ENCODE assay signal across 17 mouse cellular contexts in genomic region chr9:57803047-57803446, GRCm38 (mm10). TPM values are rescaled to one million over a fixed set of nuclear protein-coding genes. Genes with fewer than 3 reads are reported as not detected.
A peak's percentile ranks its signal among the peaks of the same experiment; 100 is the strongest.
DNase-seq lines count a peak whose midpoint lies in the region; ATAC-seq and TF ChIP-seq lines count a peak whose summit lies in the region.
"Had no signal": no experiment of that assay in that cellular context is flagged by ENCODE, and none has a peak within 500 bp of the region (broad histone marks: within the 10 kb centered on the region; RNA-seq: fewer than 3 reads in every experiment).

No protein-coding gene starts in this region.

- ATAC-seq in lung, postnatal 0 days: no peak
- ATAC-seq in hindbrain, embryonic 16.5 days: peak; percentile 58; the same call in 1 of the 2 replicates
- ATAC-seq in erythroblast, adult 5-6 weeks (replicated peaks; ENCODE audit: low FRiP score, poor library complexity, severe bottlenecking): no peak
- ATAC-seq: Patski had no signal

- no peak overlapping the region for H3K4me2 ChIP-seq in lung, postnatal 0 days (replicated peaks; ENCODE audit: low read depth, low read length)
- H3K4me2 ChIP-seq in hindbrain, embryonic 16.5 days (ENCODE audit: low read length): no peak overlapping the region
- H3K4me2 ChIP-seq: limb, embryonic 12.5 days had no signal

- no peak for TF ChIP-seq EP300 in lung, postnatal 0 days (IDR thresholded peaks at IDR 0.05)

- H3K27ac ChIP-seq in heart, embryonic 10.5 days: peak overlapping the region; percentile 78
- H3K27ac ChIP-seq in lung, postnatal 0 days (ENCODE audit: low read length): 0 out of 2 replicates have a peak overlapping the region, but pooled peaks have one; percentile 39
- no peak overlapping the region for H3K27ac ChIP-seq in hindbrain, embryonic 16.5 days (ENCODE audit: low read depth, low read length)
- H3K27ac ChIP-seq: gastrocnemius, adult 2 months; kidney, postnatal 0 days; limb, embryonic 12.5 days had no signal

- 4% methylated on average over 3 of the region's 3 CpGs for WGBS in heart, embryonic 10.5 days
- 34% methylated on average over 3 of the region's 3 CpGs for WGBS in lung, postnatal 0 days
- 47% methylated on average over 3 of the region's 3 CpGs for WGBS in lung, adult 2 months
- WGBS in hindbrain, embryonic 16.5 days: 24% methylated on average over 3 of the region's 3 CpGs

- H3K4me3 ChIP-seq in heart, embryonic 10.5 days: no peak overlapping the region
- no peak overlapping the region for H3K4me3 ChIP-seq in lung, postnatal 0 days (ENCODE audit: low read depth, low read length)
- H3K4me3 ChIP-seq in lung, adult 2 months (replicated peaks; ENCODE audit: extremely low read depth, low read depth, low read length): no peak overlapping the region
- no peak overlapping the region for H3K4me3 ChIP-seq in hindbrain, embryonic 16.5 days (ENCODE audit: low read length)
- H3K4me3 ChIP-seq: gastrocnemius, adult 2 months; limb, embryonic 12.5 days had no signal

- H3K9ac ChIP-seq in lung, postnatal 0 days (replicated peaks; ENCODE audit: low read depth): no peak overlapping the region
- H3K9ac ChIP-seq in hindbrain, embryonic 16.5 days (ENCODE audit: low read depth, low read length): no peak overlapping the region

- no peaks in the 10 kb centered on the region for H3K27me3 ChIP-seq in heart, embryonic 10.5 days (ENCODE audit: insufficient read depth, poor library complexity, severe bottlenecking)
- no peaks in the 10 kb centered on the region for H3K27me3 ChIP-seq in lung, postnatal 0 days (replicated peaks; ENCODE audit: insufficient read depth, low read length)
- no peaks in the 10 kb centered on the region for H3K27me3 ChIP-seq in hindbrain, embryonic 16.5 days (replicated peaks; ENCODE audit: control insufficient read depth, insufficient read depth, low read length)
- H3K27me3 ChIP-seq: Patski had no signal

- H3K9me3 ChIP-seq in heart, embryonic 10.5 days: no peaks in the 10 kb centered on the region
- H3K9me3 ChIP-seq in lung, postnatal 0 days (ENCODE audit: low read length): no peaks in the 10 kb centered on the region
- no peaks in the 10 kb centered on the region for H3K9me3 ChIP-seq in hindbrain, embryonic 16.5 days (ENCODE audit: control insufficient read depth, low read length)
- H3K9me3 ChIP-seq: limb, embryonic 12.5 days had no signal

- TF ChIP-seq POLR2A in lung, adult 2 months (IDR thresholded peaks at IDR 0.05; ENCODE audit: borderline replicate concordance, extremely low read depth, low read depth, low read length): no peak

- TF ChIP-seq CTCF in lung, postnatal 0 days (IDR thresholded peaks at IDR 0.05): no peak
- TF ChIP-seq CTCF in lung, adult 2 months (IDR thresholded peaks at IDR 0.05; ENCODE audit: insufficient read depth, low read length): no peak

- H3K36me3 ChIP-seq in heart, embryonic 10.5 days: peaks cover 39% of the 10 kb centered on the region
- H3K36me3 ChIP-seq in lung, postnatal 0 days (ENCODE audit: insufficient read depth, low read length): no peaks in the 10 kb centered on the region
- H3K36me3 ChIP-seq in hindbrain, embryonic 16.5 days (ENCODE audit: control insufficient read depth, insufficient read depth, low read length): no peaks in the 10 kb centered on the region

- no peak for DNase-seq in heart, embryonic 10.5 days (ENCODE audit: low spot score)
- no peak for DNase-seq in heart, adult 11 months
- DNase-seq in lung, postnatal 0 days (ENCODE audit: low spot score): peak; percentile 5
- no peak for DNase-seq in lung, adult 2 months
- DNase-seq in brain, adult 2 months (ENCODE audit: low read depth, low spot score): peak; percentile 49
- no peak for DNase-seq in gastrocnemius, adult 18-20 months (ENCODE audit: low spot score)
- DNase-seq: adrenal gland, adult 2 months; cerebellum, postnatal 10 days; gastrocnemius, adult 2 months; lung, postnatal 4 days; right cerebral cortex, postnatal 14 days; thymus, postnatal 4 days had no signal

- peaks cover 96% of the 10 kb centered on the region for H3K4me1 ChIP-seq in heart, embryonic 10.5 days
- no peaks in the 10 kb centered on the region; the same call in 1 of the 2 replicates for H3K4me1 ChIP-seq in lung, postnatal 0 days (ENCODE audit: insufficient read depth, low read depth, low read length)
- peaks cover 25% of the 10 kb centered on the region for H3K4me1 ChIP-seq in lung, adult 2 months (ENCODE audit: control insufficient read depth, insufficient read depth, low read length)
- peaks cover 13% of the 10 kb centered on the region for H3K4me1 ChIP-seq in hindbrain, embryonic 16.5 days (ENCODE audit: control insufficient read depth, insufficient read depth, low read depth, low read length)

RNA-seq across cellular contexts. Expression of gene Arid3b, which starts 33.5 kb away (rescaled TPM):
- polyA plus RNA-seq in heart, embryonic 10.5 days (2016; fragmentation: Nextera tagmentation; extraction: Ambion mirVana): 59.7 and 60.2 TPM in 2 replicates
- polyA plus RNA-seq in lung, postnatal 0 days (2015; fragmentation: Nextera tagmentation; extraction: Ambion mirVana): 5.8 and 6.2 TPM in 2 replicates
- 16.4 and 16.6 TPM in 2 replicates for polyA plus RNA-seq in lung, adult 2 months (2012; rRNA removed)
- 5.4 and 8.6 TPM in 2 replicates for polyA plus RNA-seq in hindbrain, embryonic 16.5 days (2015; fragmentation: Nextera tagmentation; extraction: Ambion mirVana)
- 1 to 10 TPM; 3.7 TPM for total RNA-seq in gastrocnemius, adult 18-20 months (2021)
- 1.9 and 4.6 TPM in 2 replicates for total RNA-seq in erythroblast, adult 5-6 weeks (2015; ENCODE audit: low replicate concordance)
- total RNA-seq in erythroblast, adult 5-6 weeks (2017; ENCODE audit: low replicate concordance): 2.5 TPM in 2 replicates

RNA-seq across cellular contexts. Expression of gene Clk3, which starts 37.4 kb away (rescaled TPM):
- polyA plus RNA-seq in heart, embryonic 10.5 days (2016; fragmentation: Nextera tagmentation; extraction: Ambion mirVana): 70.6 and 79.7 TPM in 2 replicates
- 65.1 and 65.5 TPM in 2 replicates for polyA plus RNA-seq in lung, postnatal 0 days (2015; fragmentation: Nextera tagmentation; extraction: Ambion mirVana)
- polyA plus RNA-seq in lung, adult 2 months (2012; rRNA removed): 95.5 and 159 TPM in 2 replicates
- 57.2 and 66.1 TPM in 2 replicates for polyA plus RNA-seq in hindbrain, embryonic 16.5 days (2015; fragmentation: Nextera tagmentation; extraction: Ambion mirVana)
- total RNA-seq in gastrocnemius, adult 18-20 months (2021): 10 to 100 TPM; 36.1 to 45.2 TPM
- total RNA-seq in erythroblast, adult 5-6 weeks (2015; ENCODE audit: low replicate concordance): 234 and 296 TPM in 2 replicates
- total RNA-seq in erythroblast, adult 5-6 weeks (2017; ENCODE audit: low replicate concordance): 403 and 420 TPM in 2 replicates

Comparison
In these comparisons a context has a peak if more than half of its experiments do, and no peak if none do; other contexts are left out.
1. DNase-seq: peak in lung, postnatal 0 days (single experiment) and brain, adult 2 months (single experiment); none in heart, embryonic 10.5 days (single experiment), heart, adult 11 months (single experiment), lung, adult 2 months (single experiment) and gastrocnemius, adult 18-20 months (single experiment).